Mouse (Mus musculus): ENCODE results near the gene Mbd3.

Mbd3 gene

GRCm38 (mm10) chr10:80423562-80423961 lies 24.2 kb upstream of the Mbd3 start:
- DNase-seq (ENCODE audit: low read depth), result no peak

DNA sequence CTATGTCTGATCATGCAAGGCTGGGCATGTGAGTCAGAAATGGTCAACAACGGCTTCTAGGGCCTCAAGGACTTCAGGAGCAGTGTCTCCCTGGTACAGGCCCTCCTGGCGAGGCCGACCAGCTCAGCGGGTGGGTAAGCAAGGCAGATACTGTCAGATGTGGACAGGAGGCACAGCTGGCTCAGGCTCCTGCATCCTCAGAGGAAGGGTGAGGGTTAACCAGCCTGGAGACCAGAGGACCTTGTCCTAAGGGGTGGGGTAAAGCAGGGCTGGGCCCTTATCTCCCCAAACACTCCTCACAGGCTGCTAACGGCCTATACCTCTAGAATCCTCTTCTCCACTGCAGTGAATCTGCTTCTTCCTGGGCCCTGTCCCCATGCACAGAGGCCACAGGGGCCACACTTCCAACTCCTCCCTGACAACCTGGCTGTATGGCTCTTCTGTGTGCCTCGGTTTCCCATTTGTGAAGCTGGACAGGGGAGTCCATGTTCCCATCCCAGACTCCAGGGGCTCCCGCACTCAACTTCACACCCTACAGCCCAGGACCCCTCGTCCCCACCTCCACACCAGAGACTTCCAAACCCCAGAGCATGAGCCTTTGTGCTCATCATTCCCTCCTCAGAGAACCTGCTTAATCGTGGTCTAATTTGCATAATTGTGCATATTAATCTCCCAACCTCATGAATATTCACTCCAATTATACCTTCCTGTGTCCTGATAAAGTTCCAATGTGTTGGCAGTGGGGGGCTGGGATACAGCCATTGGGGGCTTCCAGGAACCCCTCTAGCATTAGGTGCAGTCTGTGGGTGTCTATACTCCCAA lies 22.5 kb upstream of the Mbd3 start:
- no peak for DNase-seq (ENCODE audit: low read depth)

GRCm38 (mm10) chr10:80421208-80421607 lies 21.9 kb upstream of the Mbd3 start:
- DNase-seq (ENCODE audit: low read depth), result no peak

GRCm38 (mm10) chr10:80420729-80421128 lies 21.4 kb upstream of the Mbd3 start:
- no peak for DNase-seq (ENCODE audit: low read depth)

DNA sequence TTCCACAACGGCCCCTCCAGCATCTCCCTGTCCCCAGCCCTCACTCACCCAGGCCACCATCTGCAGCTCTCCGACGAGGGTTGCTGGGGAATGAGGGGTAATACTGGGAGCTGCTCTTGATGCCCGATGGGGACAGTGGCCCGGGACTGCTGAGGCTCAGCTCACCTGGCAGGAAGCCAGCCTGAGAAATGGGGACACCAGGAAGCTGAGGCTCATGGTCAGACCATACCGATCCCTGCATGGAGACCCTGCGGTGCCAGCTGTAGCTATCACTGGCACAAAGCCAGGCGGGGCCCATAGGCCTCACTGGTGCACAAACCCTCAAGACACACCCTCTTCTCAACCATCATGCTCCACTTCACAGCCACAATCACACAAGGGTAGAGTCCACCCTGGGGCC lies 20.1 kb upstream of the Mbd3 start:
- DNase-seq (ENCODE audit: low read depth), result no peak

DNA sequence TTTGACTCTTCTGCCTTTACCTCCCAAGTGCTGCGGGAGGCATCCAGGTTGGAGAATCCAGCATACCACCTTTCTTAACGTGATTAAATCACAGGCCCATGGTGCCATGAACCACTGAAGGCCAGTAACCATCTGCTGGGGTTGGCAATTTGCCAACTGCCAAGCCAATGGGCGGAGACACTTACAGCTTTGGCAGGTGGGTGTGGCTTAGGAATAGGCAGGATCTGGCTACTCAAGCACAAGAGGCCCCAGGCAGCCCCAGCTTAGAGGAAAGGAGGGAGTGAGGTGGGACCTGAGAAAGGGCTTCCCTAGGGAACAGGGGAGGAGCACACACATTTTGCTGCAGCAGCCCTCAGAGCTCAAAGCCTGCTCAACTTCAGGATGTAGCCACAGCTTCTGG lies 19.0 kb upstream of the Mbd3 start:
- DNase-seq (ENCODE audit: low read depth), result peak; percentile 76

GRCm38 (mm10) chr10:80417841-80418240 lies 18.5 kb upstream of the Mbd3 start:
- no peak for DNase-seq (ENCODE audit: low read depth)

DNA sequence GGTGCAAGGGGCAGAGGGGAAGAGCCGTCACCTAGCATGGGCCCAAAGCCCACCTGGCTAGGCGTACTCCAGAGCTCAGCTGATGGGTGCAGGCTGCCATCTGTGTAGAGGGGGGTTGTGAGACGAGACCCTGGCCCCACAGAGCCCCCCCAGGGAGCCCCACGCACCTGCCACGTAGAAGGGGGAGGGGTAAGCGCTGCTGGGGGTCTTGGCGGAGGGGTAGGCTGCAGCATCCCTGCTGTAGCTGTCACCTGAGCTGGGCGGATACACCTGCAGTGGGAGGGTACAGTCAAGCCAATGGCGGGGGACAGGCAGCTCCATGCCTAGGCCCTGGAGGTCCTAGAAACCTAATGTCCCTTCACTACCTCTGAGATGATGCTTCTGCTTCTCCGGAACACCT lies 18.0 kb upstream of the Mbd3 start:
- no peak for DNase-seq (ENCODE audit: low read depth)

DNA sequence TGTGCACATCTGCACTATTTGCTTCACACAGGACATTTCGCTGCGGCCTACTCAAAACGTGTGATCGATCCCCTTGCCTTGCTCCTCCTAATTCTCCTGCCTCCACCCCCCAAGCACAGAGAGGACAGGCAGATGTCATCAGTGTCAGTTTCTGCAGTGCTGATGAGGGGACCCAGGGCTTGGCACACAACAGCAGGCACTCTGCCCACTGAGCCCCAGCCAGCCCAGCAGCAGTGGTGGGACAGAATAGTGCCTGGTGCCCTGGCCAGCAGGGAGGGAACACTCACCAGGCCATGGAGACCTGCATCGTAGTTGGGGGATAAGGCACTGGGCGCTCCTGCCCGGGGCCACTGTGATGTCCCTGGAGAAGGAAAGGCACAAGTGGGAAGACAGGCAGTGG lies 16.2 kb upstream of the Mbd3 start:
- DNase-seq (ENCODE audit: low read depth), result no peak

DNA sequence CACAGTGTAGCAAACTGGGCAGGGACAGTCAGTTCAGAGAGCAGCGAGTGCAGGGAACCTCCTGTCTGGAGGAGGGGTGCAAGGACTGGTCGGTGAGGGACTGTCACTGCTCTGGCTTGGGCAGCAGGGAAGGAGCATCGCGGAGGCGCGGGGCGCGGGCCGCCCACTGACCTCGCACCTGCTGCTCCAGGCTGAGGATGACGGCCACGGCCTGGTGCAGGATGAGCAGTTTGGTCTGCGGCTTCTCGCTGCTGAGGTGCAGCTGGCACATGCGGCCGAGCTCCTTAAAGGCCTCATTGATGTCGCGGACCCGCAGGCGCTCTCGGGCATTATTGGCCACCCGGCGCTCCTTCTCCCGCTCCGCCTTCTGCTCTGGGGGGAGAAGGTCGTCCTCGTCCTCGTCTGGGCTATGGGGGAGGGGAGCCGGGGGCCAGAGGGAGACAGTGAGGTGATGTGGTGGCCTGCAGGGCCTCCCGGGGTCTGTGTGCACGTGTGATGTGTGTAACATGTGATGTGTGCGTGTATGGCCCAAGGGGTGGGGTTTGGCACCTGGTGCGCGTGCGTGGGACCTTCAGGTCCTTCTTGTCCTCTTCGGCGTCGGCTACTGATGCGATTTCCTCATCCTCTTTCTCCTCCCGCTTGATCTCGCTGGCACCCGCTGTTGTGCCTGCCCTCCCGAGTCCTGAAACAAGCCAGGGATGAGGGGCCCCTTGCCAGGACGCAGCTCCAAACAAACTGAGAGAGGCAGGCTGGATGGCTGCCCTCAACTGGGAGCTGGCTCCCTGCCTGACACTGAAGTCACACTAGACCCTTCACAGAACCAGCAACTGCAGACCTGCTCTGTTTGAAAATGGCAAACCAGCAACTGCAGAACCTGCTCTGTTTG lies 13.5 kb upstream of the Mbd3 start:
- no peak for DNase-seq (ENCODE audit: low read depth)

- DNase-seq (ENCODE audit: low read depth), result no peak
Measured at GRCm38 (mm10) chr10:80407924-80408323, 8.6 kb upstream of the Mbd3 start.

DNA sequence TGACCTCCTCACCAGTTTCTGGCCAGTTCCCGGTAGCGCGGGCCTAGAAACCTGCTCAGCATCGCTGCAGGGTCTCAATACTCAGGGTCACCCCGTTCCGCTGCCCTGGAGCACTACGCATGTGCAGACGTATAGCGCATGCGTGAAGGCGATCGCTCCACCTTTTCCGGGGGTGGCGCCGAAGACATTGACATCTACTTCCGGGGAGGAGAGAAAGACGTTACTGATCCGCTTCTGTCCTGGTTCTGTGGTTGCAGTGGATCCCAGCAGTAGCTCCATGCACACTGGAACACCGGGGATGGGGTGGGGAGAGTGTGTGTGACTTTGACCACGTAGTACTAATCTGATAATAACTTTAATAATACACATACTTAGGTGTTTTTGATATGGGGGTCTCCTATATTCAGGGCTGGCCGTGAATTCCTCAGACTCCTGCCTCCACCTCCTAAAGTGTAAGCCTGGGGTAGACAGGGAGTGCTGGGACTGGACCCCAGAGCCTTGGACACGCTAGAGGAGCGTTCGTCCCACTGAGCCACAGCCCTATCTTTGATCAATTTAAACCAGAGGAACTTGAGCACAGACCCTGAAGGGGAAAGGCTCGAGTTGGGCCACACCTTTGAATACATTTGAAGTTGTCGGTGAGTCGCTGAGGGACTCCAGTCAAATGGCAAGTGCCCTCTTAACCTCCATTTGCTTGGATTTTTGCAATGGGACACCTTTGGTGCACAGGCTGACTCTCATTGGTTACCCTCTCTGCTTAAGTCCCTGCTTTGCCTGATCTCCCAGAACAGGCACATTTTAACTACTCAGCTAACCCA lies 7.5 kb upstream of the Mbd3 start, which contains the start of gene Uqcr11:
Gene Uqcr11 (minus strand): TSS at position 147 of the 818 bp plus-strand sequence.
- peak; percentile 94 for DNase-seq (ENCODE audit: low read depth)

GRCm38 (mm10) chr10:80405481-80406173 lies 6.3 kb upstream of the Mbd3 start:
- no peak for DNase-seq (ENCODE audit: low read depth)

- DNase-seq (ENCODE audit: low read depth), result peak; percentile 64
Measured at GRCm38 (mm10) chr10:80403044-80403692, 3.8 kb upstream of the Mbd3 start.

GRCm38 (mm10) chr10:80400704-80401161 lies 1.4 kb upstream of the Mbd3 start:
- DNase-seq (ENCODE audit: low read depth), result no peak

- DNase-seq (ENCODE audit: low read depth), result no peak
Measured at GRCm38 (mm10) chr10:80399973-80400703, 788 bp upstream of the Mbd3 start.

GRCm38 (mm10) chr10:80398719-80399190 lies 595 bp downstream of the Mbd3 start:
- DNase-seq (ENCODE audit: low read depth), result peak; percentile 98

DNA sequence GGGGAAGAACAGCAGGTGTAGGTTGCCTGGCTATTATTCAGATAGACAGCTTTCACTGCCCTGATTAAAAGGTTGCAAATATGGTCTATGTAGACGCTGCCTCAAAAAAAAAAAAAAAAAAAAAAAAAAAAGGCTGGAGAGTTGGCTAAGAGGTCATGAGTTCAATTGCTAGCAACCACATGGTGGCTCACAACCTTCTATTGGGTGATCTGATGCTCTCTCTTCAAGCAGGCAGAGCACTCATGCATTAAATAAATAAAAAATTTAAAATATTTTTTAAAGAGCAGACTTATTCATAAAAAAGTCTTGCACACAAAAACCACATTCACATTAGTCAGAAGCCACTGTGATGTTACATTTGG lies 1.2 kb downstream of the Mbd3 start:
- peak; percentile 71 for DNase-seq (ENCODE audit: low read depth)

DNA sequence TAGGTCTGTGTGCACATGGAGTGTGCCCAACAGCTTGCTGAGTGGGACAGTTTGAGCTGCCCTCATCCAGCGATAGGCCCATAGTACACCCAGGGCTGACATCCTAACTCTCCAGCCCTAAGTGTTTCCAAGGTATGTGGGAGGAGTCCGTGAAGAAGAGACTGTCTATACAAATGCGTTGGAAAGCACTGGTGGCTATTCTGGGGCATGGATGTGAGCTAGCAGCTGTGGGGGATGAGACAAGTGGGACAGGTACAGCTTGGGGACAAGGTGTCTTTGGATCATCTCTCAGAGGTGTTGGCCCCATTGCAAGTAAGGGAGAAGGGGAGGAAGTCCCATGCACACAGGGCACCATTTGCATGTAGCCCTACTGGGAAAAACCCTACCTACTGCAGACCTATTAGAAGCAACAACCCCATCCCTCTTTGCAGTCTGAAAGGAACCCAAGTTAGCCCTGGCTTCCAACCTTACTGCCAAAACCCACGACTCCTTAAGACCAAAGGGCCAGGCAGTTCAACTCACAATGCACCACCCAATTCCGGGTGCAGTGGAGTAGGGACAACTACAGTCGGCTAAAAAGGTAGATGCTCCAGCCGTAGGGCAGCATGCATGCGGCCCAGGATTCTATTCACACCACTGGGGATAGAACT lies 1.7 kb downstream of the Mbd3 start:
- DNase-seq (ENCODE audit: low read depth), result no peak

Measured in 416B (cell line).